Mouse (Mus musculus) cerebellum, postnatal 14 days (tissue): ENCODE measurements at regions not wholly inside any gene's neighbourhood (a gene's known extent, or its start where the extent isn't known, plus 50 kb on each side); places are given as distances from the start of the nearest gene placed in this dataset.
"Not testable (repeated sequence)": the region's sequence is repeated elsewhere in the genome, so short reads cannot be mapped to it uniquely, and the experiment has no call there.

ENCODE experiments used
- DNase-seq, 2 experiments: peaks; one replicate each; pipeline ENCODE4 v3.0.0; 2021; ENCODE audit warnings: mixed read lengths in 2 of 2

GRCm38 (mm10) chr4:3049972-3050846 lies 116.9 kb upstream of the Vmn1r2 start:
- DNase-seq = no peak

- no peak for DNase-seq
Observed at GRCm38 (mm10) chr4:3050847-3051135, 116.3 kb upstream of the Vmn1r2 start.

DNA sequence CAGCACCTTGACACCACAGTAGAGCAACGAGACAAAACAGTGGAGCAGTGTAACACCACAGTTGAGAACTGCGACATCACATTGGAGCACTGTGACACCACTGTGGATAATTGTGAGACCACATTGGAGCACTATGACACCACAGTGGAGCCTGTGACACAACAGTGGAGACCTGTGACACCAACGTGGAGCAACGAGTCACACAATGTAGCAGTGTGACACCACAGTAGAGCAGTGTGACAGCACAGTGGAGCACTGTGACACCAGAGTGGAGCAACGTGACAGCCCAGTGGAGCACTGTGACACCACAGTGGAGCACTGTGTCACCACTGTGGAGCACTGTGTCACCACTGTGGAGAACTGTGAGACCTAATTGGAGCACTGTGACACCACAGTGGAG lies 115.9 kb upstream of the Vmn1r2 start:
- no peak for DNase-seq

DNA sequence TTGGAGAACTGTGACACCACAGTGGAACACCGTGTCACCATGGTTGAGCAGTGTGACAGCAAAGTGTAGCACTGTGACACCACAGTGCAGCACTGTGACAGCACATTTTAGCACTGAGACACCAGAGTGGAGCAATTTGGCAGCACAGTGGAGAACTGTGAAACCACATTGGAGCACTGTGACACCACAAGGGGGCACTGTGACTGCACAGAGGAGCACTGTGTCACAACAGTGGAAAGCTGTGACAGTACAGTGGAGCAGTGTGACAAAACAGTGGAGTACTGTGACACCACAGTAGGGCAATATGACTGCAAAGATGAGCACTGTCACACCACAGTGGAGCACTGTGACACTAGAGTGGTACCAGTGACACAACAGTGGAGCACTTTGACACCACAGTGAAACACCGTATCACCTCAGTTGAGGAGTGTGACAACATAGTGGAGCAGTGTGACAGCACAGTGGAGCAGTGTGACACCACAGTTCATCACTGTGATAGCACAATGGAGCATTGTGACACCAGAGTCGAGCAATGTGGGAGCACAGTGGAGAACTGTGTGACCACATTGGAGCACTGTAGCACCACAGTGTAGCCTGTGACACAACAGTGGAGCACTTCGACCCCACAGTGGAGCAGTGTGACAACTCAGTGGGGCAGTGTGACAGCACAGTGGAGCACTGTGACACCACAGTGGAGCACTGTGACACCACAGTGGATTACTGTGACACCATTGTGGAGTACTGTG lies 114.6 kb upstream of the Vmn1r2 start:
- DNase-seq = no peak

- DNase-seq = no peak
Observed at GRCm38 (mm10) chr4:3053060-3053406, 114.1 kb upstream of the Vmn1r2 start.

DNA sequence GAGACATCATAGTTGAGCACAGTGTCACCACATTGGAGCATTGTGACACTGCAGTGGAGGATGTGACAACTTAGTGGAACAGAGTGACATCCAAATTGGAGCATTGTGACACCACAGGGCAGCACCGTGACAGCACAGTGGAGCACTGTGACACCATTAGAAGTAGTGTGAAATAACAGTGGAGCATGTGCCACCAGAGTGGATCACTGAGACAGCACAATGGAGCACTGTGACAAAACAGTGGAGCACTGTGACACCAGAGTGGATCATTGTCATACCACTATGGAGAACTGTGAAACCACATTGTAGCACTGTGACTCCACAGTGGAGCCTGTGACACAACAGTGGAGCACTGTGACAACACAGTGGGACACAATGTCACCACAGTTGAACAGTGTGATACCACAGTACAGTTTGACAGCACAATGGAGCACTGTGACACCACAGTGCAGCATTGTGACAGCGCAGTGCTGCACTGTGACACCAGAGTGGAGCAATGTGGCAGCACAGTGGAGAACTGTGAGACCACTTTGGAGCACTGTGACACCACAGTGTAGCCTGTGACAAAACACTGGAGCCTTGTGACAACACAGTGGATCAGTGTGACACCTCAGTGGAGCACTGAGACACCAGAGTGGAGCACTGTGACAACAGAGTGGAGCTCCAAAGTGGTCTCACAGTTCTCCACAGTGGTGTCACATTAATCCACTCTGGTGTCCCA lies 113.5 kb upstream of the Vmn1r2 start:
- no peak for DNase-seq

- no peak for DNase-seq
Observed at GRCm38 (mm10) chr4:3054886-3055285, 112.2 kb upstream of the Vmn1r2 start.

GRCm38 (mm10) chr4:3055396-3055795 lies 111.7 kb upstream of the Vmn1r2 start:
- DNase-seq = no peak

- DNase-seq = no peak
Observed at GRCm38 (mm10) chr4:3059511-3060054, 107.5 kb upstream of the Vmn1r2 start.

- no peak for DNase-seq
Observed at GRCm38 (mm10) chr4:3062027-3062605, 105.0 kb upstream of the Vmn1r2 start.

GRCm38 (mm10) chr4:3063966-3064365 lies 103.2 kb upstream of the Vmn1r2 start:
- no peak for DNase-seq

GRCm38 (mm10) chr4:3064571-3064970 lies 102.5 kb upstream of the Vmn1r2 start:
- no peak for DNase-seq

GRCm38 (mm10) chr4:3065335-3065734 lies 101.8 kb upstream of the Vmn1r2 start:
- DNase-seq = not testable (repeated sequence)

GRCm38 (mm10) chr4:3066051-3066736 lies 100.9 kb upstream of the Vmn1r2 start:
- no peak for DNase-seq

DNA sequence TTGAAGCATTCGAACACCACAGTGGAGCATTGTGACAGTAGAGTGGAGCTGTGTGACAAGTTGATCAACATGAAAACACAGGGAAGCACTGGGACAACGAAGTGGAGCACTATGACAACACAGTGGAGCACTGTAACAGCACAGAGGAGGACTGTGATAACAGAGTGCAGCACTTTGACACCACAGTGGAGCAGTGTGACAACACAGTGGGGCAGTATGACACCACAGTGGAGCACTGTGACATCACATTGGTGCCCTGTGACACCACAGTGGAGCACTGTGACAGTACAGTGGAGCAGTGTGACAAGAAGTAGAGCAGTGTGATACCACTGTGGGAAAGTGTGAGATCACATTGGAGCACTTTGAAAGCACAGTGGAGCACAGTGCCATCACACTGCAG lies 99.9 kb upstream of the Vmn1r2 start:
- no peak for DNase-seq

- peak in 1 of 2 experiments; percentile 9 for DNase-seq
Observed at GRCm38 (mm10) chr4:3067666-3068065, 99.5 kb upstream of the Vmn1r2 start.

GRCm38 (mm10) chr4:3068306-3069223 lies 98.6 kb upstream of the Vmn1r2 start:
- no peak for DNase-seq

GRCm38 (mm10) chr4:3069341-3069740 lies 97.8 kb upstream of the Vmn1r2 start:
- DNase-seq = no peak

GRCm38 (mm10) chr4:3071326-3071725 lies 95.8 kb upstream of the Vmn1r2 start:
- DNase-seq = not testable (repeated sequence)

GRCm38 (mm10) chr4:3079901-3080300 lies 87.2 kb upstream of the Vmn1r2 start:
- no peak for DNase-seq
